Mouse (Mus musculus) small intestine, adult 2 months (tissue): Measurements from ENCODE around the gene Hmg20b.

Experiments used
- CTCF ChIP-seq: fragments of 200-500 bp; IDR thresholded peaks from 2 replicates; pipeline ENCODE4 v1.5.1; 2012; ENCODE audit warnings: low read depth, mild to moderate bottlenecking, control low read depth, inconsistent platforms, low read length, moderate library complexity, mixed read lengths; ENCODE audit not compliant: insufficient replicate concordance, insufficient read length; ENCODE audit errors: extremely low read depth
- POLR2A ChIP-seq: fragments of 200-500 bp; IDR thresholded peaks from 2 replicates; pipeline ENCODE4 v1.6.1; 2012; ENCODE audit warnings: low read depth, mild to moderate bottlenecking, control low read depth, inconsistent platforms, low read length, moderate library complexity

- TF ChIP-seq CTCF (no peak), POLR2A (no peak)
Observed at GRCm38 (mm10) chr10:81327959-81328358, 22.3 kb downstream of the Hmg20b start.
